Mouse (Mus musculus) WW6 (cell line): ENCODE data around the gene Camp.

Experiments
- DNase-seq: peaks from one replicate; pipeline ENCODE4 v3.0.0-alpha.2; 2013; ENCODE audit warnings: low read depth, low spot score

Gene Camp

GRCm38 (mm10) chr9:109849312-109849758 is at the start of gene Camp:
Gene Camp (minus strand): TSS chr9:109849617.
- no peak for DNase-seq

GRCm38 (mm10) chr9:109898027-109898426 is 48.6 kb upstream of the Camp start:
- DNase-seq, result no peak

GRCm38 (mm10) chr9:109896253-109897150 is 47.1 kb upstream of the Camp start:
- no peak for DNase-seq

- DNase-seq, result no peak
These were observed 46.2 kb upstream of the Camp start for GRCm38 (mm10) chr9:109895593-109895992.

GRCm38 (mm10) chr9:109894413-109895090 is 45.1 kb upstream of the Camp start:
- DNase-seq, result no peak

- no peak for DNase-seq
These were observed 43.3 kb upstream of the Camp start for GRCm38 (mm10) chr9:109892651-109893250.

GRCm38 (mm10) chr9:109891501-109891900 is 42.1 kb upstream of the Camp start:
- DNase-seq, result no peak

- DNase-seq, result no peak
These were observed 37.9 kb upstream of the Camp start for GRCm38 (mm10) chr9:109887321-109887720.

- no peak for DNase-seq
These were observed 36.8 kb upstream of the Camp start for GRCm38 (mm10) chr9:109886259-109886658.

GRCm38 (mm10) chr9:109879305-109879704 is 29.9 kb upstream of the Camp start:
- DNase-seq, result no peak

GRCm38 (mm10) chr9:109877666-109878065 is 28.2 kb upstream of the Camp start:
- no peak for DNase-seq

- no peak for DNase-seq
These were observed 27.3 kb upstream of the Camp start for GRCm38 (mm10) chr9:109876756-109877155.

- no peak for DNase-seq
These were observed 26.5 kb upstream of the Camp start for GRCm38 (mm10) chr9:109875695-109876601.

- peak; percentile 98 for DNase-seq
These were observed 25.6 kb upstream of the Camp start, which contains the start of gene Cdc25a for GRCm38 (mm10) chr9:109874797-109875691. Gene Cdc25a (plus strand): TSS chr9:109875579.

GRCm38 (mm10) chr9:109870983-109871572 is 21.7 kb upstream of the Camp start:
- no peak for DNase-seq

GRCm38 (mm10) chr9:109866218-109866617 is 16.8 kb upstream of the Camp start:
- no peak for DNase-seq

GRCm38 (mm10) chr9:109863085-109863484 is 13.7 kb upstream of the Camp start:
- no peak for DNase-seq

- peak; percentile 45 for DNase-seq
These were observed 13.1 kb upstream of the Camp start for GRCm38 (mm10) chr9:109862397-109863044.

GRCm38 (mm10) chr9:109855947-109856346 is 6.5 kb upstream of the Camp start:
- no peak for DNase-seq
